Mouse (Mus musculus): Measurements from ENCODE around the gene Trim8. TPM values are rescaled to one million over a fixed set of nuclear protein-coding genes. Genes with fewer than 3 reads are reported as not detected.

Gene Trim8
- total and polyA plus RNA-seq, 3 experiments, result 4.4 to 24.9 (median 12.0) TPM

- TF ChIP-seq CHD1 (IDR thresholded peaks at IDR 0.05; ENCODE audit: low read depth, low read length) (no peak), ZMIZ1 (IDR thresholded peaks at IDR 0.05; ENCODE audit: low read depth, low read length) (no peak), PAX5 (IDR thresholded peaks at IDR 0.05; ENCODE audit: low read length) (no peak), JUN (IDR thresholded peaks at IDR 0.05; ENCODE audit: insufficient read depth, low read depth, low read length) (peak; percentile 98), E2F4 (IDR thresholded peaks at IDR 0.05; ENCODE audit: insufficient replicate concordance, low read depth, low read length) (0 out of 2 replicates have a peak, but pooled peaks have one; percentile 47), SIN3A (IDR thresholded peaks at IDR 0.05; ENCODE audit: low read length) (0 out of 2 replicates have a peak, but pooled peaks have one; percentile 8), MEF2A (IDR thresholded peaks at IDR 0.05; ENCODE audit: borderline replicate concordance, low read depth, low read length) (peak; percentile 67; the same call in 1 of the 2 replicates), MXI1 (IDR thresholded peaks at IDR 0.05; ENCODE audit: low read depth, low read length) (peak; percentile 10; the same call in 1 of the 2 replicates), ZNF384 (IDR thresholded peaks at IDR 0.05; ENCODE audit: low read depth, low read length) (no peak), EP300 (IDR thresholded peaks at IDR 0.05; ENCODE audit: low read length) (peak; percentile 87), HCFC1 (IDR thresholded peaks at IDR 0.05; ENCODE audit: low read depth, low read length) (no peak)
Measured at GRCm38 (mm10) chr19:46522433-46523044, 21.0 kb downstream of the Trim8 start (continued).

- in situ Hi-C loops (cut with MboI; ENCODE audit: low pct_ligation_motif_present, low pct_unique_long_range_greater_than_20kb, low sequenced_read_pairs) (no loop called here), dilution Hi-C loops (cut with MboI; ENCODE audit: extremely low pct_ligation_motif_present, extremely low pct_unique_long_range_greater_than_20kb, low sequenced_read_pairs) (no loop called here)
- peak overlapping the region; percentile 32; the same call in 1 of the 2 replicates for H3K9ac ChIP-seq (ENCODE audit: insufficient read depth, low read depth)
- H3K4me1 ChIP-seq (ENCODE audit: control insufficient read depth in 1 of 2, insufficient read depth in 2 of 2), result peaks cover 36 to 95% of the 10 kb centered on the region in 2 experiments
- H3K9me3 ChIP-seq (replicated peaks; ENCODE audit: low read length), result no peaks in the 10 kb centered on the region
- H3K27ac ChIP-seq (ENCODE audit: insufficient read depth, low read depth), result peak overlapping the region; percentile 86
- TF ChIP-seq GABPA (IDR thresholded peaks at IDR 0.05; ENCODE audit: insufficient replicate concordance, low read depth, low read length), result no peak
- H3K27me3 ChIP-seq (replicated peaks), result no peaks in the 10 kb centered on the region
- no peak for DNase-seq (ENCODE audit: extremely low read depth)
- no peaks in the 10 kb centered on the region for H3K79me2 ChIP-seq (replicated peaks; ENCODE audit: control insufficient read depth, extremely low read depth, insufficient read depth, poor library complexity, severe bottlenecking)
- peak overlapping the region; percentile 48 for H3K4me2 ChIP-seq (ENCODE audit: insufficient read depth, low read depth, poor library complexity, severe bottlenecking)
- H3K4me3 ChIP-seq (replicated peaks in 1 of 3; ENCODE audit: low read depth in 2 of 3, low read length in 2 of 3, poor library complexity in 1 of 3), result peak overlapping the region in 2 of 3 experiments; percentile 26 to 46
- no peaks in the 10 kb centered on the region for H3K36me3 ChIP-seq (replicated peaks in 1 of 2; ENCODE audit: control insufficient read depth in 1 of 2, insufficient read depth in 1 of 2, low read length in 1 of 2)
Measured at GRCm38 (mm10) chr19:46523131-46523479, 21.6 kb downstream of the Trim8 start.

GRCm38 (mm10) chr19:46523480-46524151 lies 22.1 kb downstream of the Trim8 start:
- Histone ChIP-seq H3K4me1 (ENCODE audit: control insufficient read depth in 1 of 2, insufficient read depth in 2 of 2) (peaks cover 35 to 97% of the 10 kb centered on the region in 2 experiments), H3K9ac (ENCODE audit: insufficient read depth, low read depth) (peak overlapping the region; percentile 32), H3K27me3 (replicated peaks) (no peaks in the 10 kb centered on the region), H3K79me2 (replicated peaks; ENCODE audit: control insufficient read depth, extremely low read depth, insufficient read depth, poor library complexity, severe bottlenecking) (no peaks in the 10 kb centered on the region), H3K9me3 (replicated peaks; ENCODE audit: low read length) (no peaks in the 10 kb centered on the region), H3K36me3 (replicated peaks in 1 of 2; ENCODE audit: control insufficient read depth in 1 of 2, insufficient read depth in 1 of 2, low read length in 1 of 2) (no peaks in the 10 kb centered on the region), H3K4me3 (replicated peaks in 1 of 3; ENCODE audit: low read depth in 2 of 3, low read length in 2 of 3, poor library complexity in 1 of 3) (peak overlapping the region in 2 of 3 experiments; percentile 26 to 46), H3K27ac (ENCODE audit: insufficient read depth, low read depth) (peak overlapping the region; percentile 86), H3K4me2 (ENCODE audit: insufficient read depth, low read depth, poor library complexity, severe bottlenecking) (peak overlapping the region; percentile 71)
- no peak for DNase-seq (ENCODE audit: extremely low read depth)
- TF ChIP-seq ETS1 (conservative IDR thresholded peaks at IDR 0.05; ENCODE audit: low read depth, low read length), result no peak
- no peak for TF ChIP-seq MAZ (IDR thresholded peaks at IDR 0.05; ENCODE audit: low read depth, low read length)
- 0 out of 2 replicates have a peak, but pooled peaks have one; percentile 26 for TF ChIP-seq NRF1 (IDR thresholded peaks at IDR 0.05; ENCODE audit: low read depth, low read length)
- TF ChIP-seq SIN3A (IDR thresholded peaks at IDR 0.05; ENCODE audit: low read length), result no peak
- no peak for TF ChIP-seq GABPA (IDR thresholded peaks at IDR 0.05; ENCODE audit: insufficient replicate concordance, low read depth, low read length)
- no peak for TF ChIP-seq E2F4 (IDR thresholded peaks at IDR 0.05; ENCODE audit: insufficient replicate concordance, low read depth, low read length)
- TF ChIP-seq HCFC1 (IDR thresholded peaks at IDR 0.05; ENCODE audit: low read depth, low read length), result no peak
- no peak for TF ChIP-seq MAFK (IDR thresholded peaks at IDR 0.05; ENCODE audit: insufficient replicate concordance, low read length)
- TF ChIP-seq POLR2AphosphoS2 (IDR thresholded peaks at IDR 0.05; ENCODE audit: low read depth, low read length), result no peak
- TF ChIP-seq CHD1 (IDR thresholded peaks at IDR 0.05; ENCODE audit: low read depth, low read length), result no peak
- TF ChIP-seq BHLHE40 (IDR thresholded peaks at IDR 0.05; ENCODE audit: low read depth, low read length), result 0 out of 2 replicates have a peak, but pooled peaks have one; percentile 7
- TF ChIP-seq TCF12 (IDR thresholded peaks at IDR 0.05; ENCODE audit: low read depth, low read length), result peak; percentile 69; the same call in 1 of the 2 replicates
- TF ChIP-seq RAD21 (IDR thresholded peaks at IDR 0.05; ENCODE audit: low read depth, low read length), result no peak
- no peak for TF ChIP-seq MXI1 (IDR thresholded peaks at IDR 0.05; ENCODE audit: low read depth, low read length)
- in situ Hi-C loops (cut with MboI; ENCODE audit: low pct_ligation_motif_present, low pct_unique_long_range_greater_than_20kb, low sequenced_read_pairs) (no loop called here), dilution Hi-C loops (cut with MboI; ENCODE audit: extremely low pct_ligation_motif_present, extremely low pct_unique_long_range_greater_than_20kb, low sequenced_read_pairs) (no loop called here)
